Mouse (Mus musculus): ENCODE results near the gene Foxp1. TPM values are rescaled to one million over a fixed set of nuclear protein-coding genes. Genes with fewer than 3 reads are reported as not detected.

Foxp1 gene
- polyA plus RNA-seq, 1 experiment, result 17.7 TPM

DNA sequence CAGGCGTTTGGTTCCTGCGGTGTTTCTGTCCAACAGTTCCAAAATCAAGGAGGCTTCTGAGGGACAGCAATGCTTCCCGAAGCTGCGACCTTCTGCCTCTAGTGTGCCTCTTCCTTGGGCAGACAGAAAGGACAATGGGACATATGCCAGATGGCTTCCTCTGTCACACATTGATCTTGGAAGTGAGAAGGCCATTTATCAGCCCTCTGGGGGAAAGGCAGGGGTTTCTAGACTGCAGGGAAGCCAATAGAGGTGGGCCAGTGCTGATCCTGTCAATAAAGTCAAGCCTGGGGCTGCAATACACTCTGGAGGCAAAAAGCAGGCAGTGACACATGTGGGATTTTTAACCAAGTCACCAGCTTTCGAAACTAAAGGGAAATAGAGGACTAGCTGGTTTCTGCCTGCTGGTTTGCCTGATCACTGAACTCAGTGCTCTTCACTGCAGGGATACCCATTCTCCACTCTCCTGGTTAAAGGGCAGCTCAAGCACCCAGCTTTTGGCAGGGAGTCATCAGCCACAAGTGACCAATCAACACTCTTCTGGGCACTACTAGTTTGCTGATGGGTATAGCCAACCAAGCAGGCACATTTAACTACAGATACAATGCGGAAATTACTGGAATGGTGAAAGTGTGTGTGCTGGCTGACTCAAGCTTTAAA lies 315.2 kb downstream of the Foxp1 start:
- Histone ChIP-seq H3K36me3 (ENCODE audit: control insufficient read depth, insufficient read depth) (no peaks in the 10 kb centered on the region), H3K79me2 (ENCODE audit: control insufficient read depth, insufficient read depth) (no peaks in the 10 kb centered on the region), H3K4me3 (no peak overlapping the region), H3K27me3 (ENCODE audit: control insufficient read depth, insufficient read depth, insufficient read length) (no peaks in the 10 kb centered on the region), H3ac (ENCODE audit: control insufficient read depth, insufficient read length) (no peak overlapping the region), H3K4me2 (ENCODE audit: low read depth) (no peak overlapping the region)
- TF ChIP-seq CEBPB (IDR thresholded peaks at IDR 0.05; ENCODE audit: insufficient read depth, poor library complexity, severe bottlenecking), result no peak

DNA sequence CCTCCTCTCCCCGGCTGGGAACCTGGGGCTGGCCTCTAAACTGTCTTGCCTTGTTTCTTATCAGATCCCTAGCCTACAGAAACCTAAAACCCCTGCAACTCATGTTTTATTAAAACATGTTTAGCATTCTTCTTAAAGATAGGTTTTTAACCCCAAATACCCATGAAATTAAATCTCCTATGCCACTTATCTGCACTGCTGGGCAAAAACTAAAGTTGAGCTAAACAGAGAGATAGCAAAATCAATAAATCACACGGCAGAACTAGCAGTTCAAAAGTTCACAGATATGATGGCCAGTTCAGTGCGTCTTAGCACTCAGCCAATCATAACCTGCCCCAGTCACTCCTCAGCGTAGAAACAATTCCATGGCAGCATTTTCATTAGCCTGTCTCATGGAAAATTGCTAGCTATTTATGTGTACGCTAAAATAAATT lies 316.1 kb downstream of the Foxp1 start:
- Histone ChIP-seq H3K27me3 (ENCODE audit: control insufficient read depth, insufficient read depth, insufficient read length) (no peaks in the 10 kb centered on the region), H3K36me3 (ENCODE audit: control insufficient read depth, insufficient read depth) (no peaks in the 10 kb centered on the region), H3ac (ENCODE audit: control insufficient read depth, insufficient read length) (no peak overlapping the region), H3K4me3 (no peak overlapping the region), H3K79me2 (ENCODE audit: control insufficient read depth, insufficient read depth) (no peaks in the 10 kb centered on the region), H3K4me2 (ENCODE audit: low read depth) (no peak overlapping the region)
- TF ChIP-seq SRF (IDR thresholded peaks at IDR 0.05; ENCODE audit: control insufficient read depth, insufficient read length, low read depth), result no peak
- no peak for TF ChIP-seq TCF3 (IDR thresholded peaks at IDR 0.05; ENCODE audit: insufficient read length, low read depth)
- TF ChIP-seq USF1 (IDR thresholded peaks at IDR 0.05; ENCODE audit: low read depth), result no peak
- TF ChIP-seq E2F4 (IDR thresholded peaks at IDR 0.05; ENCODE audit: insufficient read depth), result no peak
- no peak for TF ChIP-seq MAX (IDR thresholded peaks at IDR 0.05; ENCODE audit: low read depth)
- TF ChIP-seq MYOD1 (IDR thresholded peaks at IDR 0.05; ENCODE audit: control insufficient read depth in 1 of 3, insufficient read length in 2 of 3, low read depth in 2 of 3), result no peak
- no peak for TF ChIP-seq POLR2AphosphoS2 (IDR thresholded peaks at IDR 0.05; ENCODE audit: insufficient read length, low read depth)
- TF ChIP-seq REST (IDR thresholded peaks at IDR 0.05; ENCODE audit: insufficient read depth, insufficient read length), result no peak
- no peak for TF ChIP-seq TCF12 (IDR thresholded peaks at IDR 0.05; ENCODE audit: insufficient read depth, poor library complexity, severe bottlenecking)
- TF ChIP-seq POLR2A (IDR thresholded peaks at IDR 0.05; ENCODE audit: insufficient read length, low read depth), result no peak
- TF ChIP-seq CEBPB (IDR thresholded peaks at IDR 0.05; ENCODE audit: insufficient read depth, poor library complexity, severe bottlenecking), result no peak
- no peak for TF ChIP-seq MYOG (IDR thresholded peaks at IDR 0.05; ENCODE audit: control insufficient read depth in 1 of 3, insufficient read depth in 1 of 3, insufficient read length in 2 of 3, low read depth in 2 of 3)

DNA sequence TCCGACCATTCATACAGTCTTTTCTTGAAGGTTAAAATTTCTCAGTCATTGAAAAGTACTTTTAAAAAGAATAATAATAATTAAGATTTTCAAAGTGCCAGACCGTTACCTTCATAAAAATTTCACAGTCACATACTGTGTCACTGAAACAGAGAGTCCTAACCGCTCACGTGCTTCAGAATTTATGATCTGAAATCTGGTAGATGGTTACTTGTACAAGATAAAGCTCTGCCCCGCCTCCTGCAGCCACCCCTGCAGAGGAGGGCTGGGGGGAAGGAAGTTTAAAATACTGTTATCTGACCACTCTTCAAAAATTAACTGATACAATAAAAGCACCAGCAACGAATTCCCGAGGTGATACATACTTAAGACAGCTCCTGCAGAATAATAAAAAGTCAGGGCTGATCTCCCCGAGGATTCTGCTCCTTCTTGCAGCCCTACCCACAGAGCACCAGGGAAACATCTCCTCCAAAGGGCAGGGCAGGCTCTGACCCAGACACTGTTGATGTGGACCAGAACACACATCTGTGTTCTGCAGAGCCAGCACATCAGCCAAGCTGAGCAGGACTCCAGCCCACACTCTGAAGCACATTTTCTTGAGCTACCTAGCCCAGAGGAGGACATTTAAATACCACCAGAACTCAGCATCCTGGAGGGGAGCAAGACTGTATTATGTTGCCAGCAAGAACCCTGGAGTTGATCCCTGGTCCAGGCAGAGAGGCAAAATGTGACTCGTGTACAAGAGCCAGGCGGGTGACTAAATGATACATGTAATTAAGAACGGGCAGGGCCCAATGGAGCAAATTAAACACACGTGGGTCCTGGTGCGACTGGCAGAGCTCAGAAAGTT lies 316.7 kb downstream of the Foxp1 start:
- Histone ChIP-seq H3ac (ENCODE audit: control insufficient read depth, insufficient read length) (no peak overlapping the region), H3K4me3 (no peak overlapping the region), H3K79me2 (ENCODE audit: control insufficient read depth, insufficient read depth) (no peaks in the 10 kb centered on the region), H3K36me3 (ENCODE audit: control insufficient read depth, insufficient read depth) (no peaks in the 10 kb centered on the region), H3K27me3 (ENCODE audit: control insufficient read depth, insufficient read depth, insufficient read length) (no peaks in the 10 kb centered on the region), H3K4me2 (ENCODE audit: low read depth) (no peak overlapping the region)
- TF ChIP-seq REST (IDR thresholded peaks at IDR 0.05; ENCODE audit: insufficient read depth, insufficient read length) (no peak), CEBPB (IDR thresholded peaks at IDR 0.05; ENCODE audit: insufficient read depth, poor library complexity, severe bottlenecking) (no peak), TCF3 (IDR thresholded peaks at IDR 0.05; ENCODE audit: insufficient read length, low read depth) (no peak), POLR2AphosphoS2 (IDR thresholded peaks at IDR 0.05; ENCODE audit: insufficient read length, low read depth) (no peak), SRF (IDR thresholded peaks at IDR 0.05; ENCODE audit: control insufficient read depth, insufficient read length, low read depth) (no peak), TCF12 (IDR thresholded peaks at IDR 0.05; ENCODE audit: insufficient read depth, poor library complexity, severe bottlenecking) (no peak), MYOG (IDR thresholded peaks at IDR 0.05; ENCODE audit: control insufficient read depth in 1 of 3, insufficient read depth in 1 of 3, insufficient read length in 2 of 3, low read depth in 2 of 3) (no peak), MAX (IDR thresholded peaks at IDR 0.05; ENCODE audit: low read depth) (no peak), POLR2A (IDR thresholded peaks at IDR 0.05; ENCODE audit: insufficient read length, low read depth) (no peak), MYOD1 (IDR thresholded peaks at IDR 0.05; ENCODE audit: control insufficient read depth in 1 of 3, insufficient read length in 2 of 3, low read depth in 2 of 3) (no peak), USF1 (IDR thresholded peaks at IDR 0.05; ENCODE audit: low read depth) (no peak), E2F4 (IDR thresholded peaks at IDR 0.05; ENCODE audit: insufficient read depth) (no peak)

DNA sequence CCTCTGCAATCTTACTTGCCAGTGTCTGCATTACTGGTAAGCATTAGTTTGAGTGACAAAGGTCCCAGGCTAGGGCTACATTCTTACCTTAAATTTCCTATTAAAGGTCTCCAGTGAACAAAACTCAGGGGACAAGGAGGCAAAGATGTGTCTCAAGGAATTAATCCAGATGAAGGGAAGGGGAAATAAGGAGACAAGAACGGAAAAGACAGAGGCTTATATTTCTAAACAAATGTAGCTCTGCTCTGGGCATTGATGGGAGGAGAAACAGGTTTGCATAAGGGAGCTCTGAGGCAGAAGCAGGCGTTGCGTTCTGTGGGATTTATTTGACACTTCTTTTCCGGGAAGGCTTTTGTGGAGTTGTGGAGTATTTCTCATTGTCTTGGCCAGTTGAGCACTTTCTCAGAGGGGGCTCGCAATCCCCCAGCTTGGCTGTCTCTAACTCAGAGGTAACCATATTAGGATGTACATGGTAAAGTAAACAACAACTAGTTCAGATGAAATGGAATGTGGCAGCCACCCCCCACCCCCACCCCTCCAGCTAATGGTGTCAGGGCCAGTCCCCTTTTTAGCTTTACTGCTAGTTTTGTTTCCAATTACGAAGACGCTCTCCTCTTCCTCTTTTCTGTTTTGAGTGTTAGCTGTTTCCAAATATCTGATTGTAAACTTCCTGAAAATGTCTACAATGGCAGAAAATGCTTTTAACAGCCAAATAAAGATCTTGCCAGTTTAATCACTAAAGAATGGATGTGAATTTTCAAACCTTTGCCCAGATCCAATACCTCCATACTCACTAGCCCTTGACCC lies 317.5 kb downstream of the Foxp1 start:
- no peak overlapping the region for H3K4me2 ChIP-seq (ENCODE audit: low read depth)
- no peaks in the 10 kb centered on the region for H3K36me3 ChIP-seq (ENCODE audit: control insufficient read depth, insufficient read depth)
- TF ChIP-seq TCF12 (IDR thresholded peaks at IDR 0.05; ENCODE audit: insufficient read depth, poor library complexity, severe bottlenecking) (no peak), POLR2AphosphoS2 (IDR thresholded peaks at IDR 0.05; ENCODE audit: insufficient read length, low read depth) (no peak), E2F4 (IDR thresholded peaks at IDR 0.05; ENCODE audit: insufficient read depth) (no peak), REST (IDR thresholded peaks at IDR 0.05; ENCODE audit: insufficient read depth, insufficient read length) (no peak), MYOD1 (IDR thresholded peaks at IDR 0.05; ENCODE audit: control insufficient read depth in 1 of 3, insufficient read length in 2 of 3, low read depth in 2 of 3) (no peak), CEBPB (IDR thresholded peaks at IDR 0.05; ENCODE audit: insufficient read depth, poor library complexity, severe bottlenecking) (no peak), MAX (IDR thresholded peaks at IDR 0.05; ENCODE audit: low read depth) (no peak), MYOG (IDR thresholded peaks at IDR 0.05; ENCODE audit: control insufficient read depth in 1 of 3, insufficient read depth in 1 of 3, insufficient read length in 2 of 3, low read depth in 2 of 3) (no peak), POLR2A (IDR thresholded peaks at IDR 0.05; ENCODE audit: insufficient read length, low read depth) (no peak), SRF (IDR thresholded peaks at IDR 0.05; ENCODE audit: control insufficient read depth, insufficient read length, low read depth) (no peak), USF1 (IDR thresholded peaks at IDR 0.05; ENCODE audit: low read depth) (no peak)
- H3K4me3 ChIP-seq, result no peak overlapping the region
- H3ac ChIP-seq (ENCODE audit: control insufficient read depth, insufficient read length), result no peak overlapping the region
- H3K79me2 ChIP-seq (ENCODE audit: control insufficient read depth, insufficient read depth), result no peaks in the 10 kb centered on the region
- H3K27me3 ChIP-seq (ENCODE audit: control insufficient read depth, insufficient read depth, insufficient read length), result no peaks in the 10 kb centered on the region
